Mouse (Mus musculus) CH12.LX (cell line): Measurements from ENCODE around the gene Ppfia2. TPM values are rescaled to one million over a fixed set of nuclear protein-coding genes. Genes with fewer than 3 reads are reported as not detected.

Source experiments
- DNase-seq: peaks from one replicate; pipeline ENCODE4 v3.0.0-alpha.2; 2013; ENCODE audit errors: extremely low read depth
- H3K27ac ChIP-seq: 2 replicates; pipeline ENCODE4 v1.5.1; 2012; ENCODE audit warnings: low read depth, mild to moderate bottlenecking, control low read depth, moderate library complexity; ENCODE audit not compliant: insufficient read depth
- H3K27me3 ChIP-seq: replicated peaks from 2 replicates; pipeline ENCODE3; 2012; ENCODE audit warnings: inconsistent platforms
- H3K36me3 ChIP-seq, 2 experiments: replicated peaks in 1 of 2; 2 replicates each; pipeline versions ENCODE3 to v1.6.1; 2012; ENCODE audit warnings: inconsistent platforms in 1 of 2, low read length in 1 of 2, mild to moderate bottlenecking in 1 of 2, mixed read lengths in 1 of 2, moderate library complexity in 1 of 2; ENCODE audit not compliant: control insufficient read depth in 1 of 2, insufficient read depth in 1 of 2
- H3K4me1 ChIP-seq, 2 experiments: 2 replicates each; pipeline ENCODE4 v1.6.1; 2012; ENCODE audit warnings: inconsistent platforms in 1 of 2, moderate library complexity in 1 of 2; ENCODE audit not compliant: insufficient read depth in 2 of 2, control insufficient read depth in 1 of 2
- H3K4me2 ChIP-seq: 2 replicates; pipeline ENCODE4 v1.6.1; 2012; ENCODE audit warnings: low read depth, mild to moderate bottlenecking, control low read depth; ENCODE audit not compliant: poor library complexity, insufficient read depth, severe bottlenecking
- H3K4me3 ChIP-seq, 3 experiments: fragments of 150-350 bp in 1 of 3; sonication (generic) in 1 of 3; replicated peaks in 1 of 3; 2 replicates each; pipeline versions ENCODE3 to v1.5.1; 2011 to 2012; ENCODE audit warnings: low read depth in 2 of 3, low read length in 2 of 3, mild to moderate bottlenecking in 2 of 3, moderate library complexity in 2 of 3, control low read depth in 1 of 3, improper control_type of control experiment in 1 of 3, inconsistent platforms in 1 of 3, mixed read lengths in 1 of 3; ENCODE audit not compliant: poor library complexity in 1 of 3
- H3K79me2 ChIP-seq: replicated peaks from 2 replicates; pipeline ENCODE4 v1.6.1; 2012; ENCODE audit warnings: mild to moderate bottlenecking, moderate library complexity; ENCODE audit not compliant: control insufficient read depth, poor library complexity, insufficient read depth, severe bottlenecking; ENCODE audit errors: extremely low read depth
- H3K9ac ChIP-seq: 2 replicates; pipeline ENCODE4 v1.6.1; 2012; ENCODE audit warnings: low read depth, mild to moderate bottlenecking, control low read depth, moderate library complexity; ENCODE audit not compliant: insufficient read depth
- H3K9me3 ChIP-seq: replicated peaks from 2 replicates; pipeline ENCODE3; 2012; ENCODE audit warnings: low read length, inconsistent platforms, mixed read lengths
- BHLHE40 ChIP-seq: IDR thresholded peaks from 2 replicates; pipeline ENCODE4 v1.6.1; 2011; ENCODE audit warnings: mild to moderate bottlenecking, low read depth, low read length, improper control_type of control experiment
- CHD1 ChIP-seq: IDR thresholded peaks from 2 replicates; pipeline ENCODE4 v1.6.1; 2012; ENCODE audit warnings: low read depth, low read length, improper control_type of control experiment, inconsistent platforms
- CHD2 ChIP-seq: IDR thresholded peaks from 2 replicates; pipeline ENCODE4 v1.6.1; 2011; ENCODE audit warnings: low read length, improper control_type of control experiment
- CTCF ChIP-seq, 2 experiments: IDR thresholded peaks in 1 of 2; conservative IDR thresholded peaks in 1 of 2; 2 replicates each; pipeline ENCODE4 v1.5.1; 2011 to 2012; ENCODE audit warnings: low read depth in 2 of 2, low read length in 2 of 2, improper control_type of control experiment in 1 of 2, inconsistent platforms in 1 of 2, mild to moderate bottlenecking in 1 of 2, moderate library complexity in 1 of 2
- E2F4 ChIP-seq: IDR thresholded peaks from 2 replicates; pipeline ENCODE4 v1.6.1; 2011; ENCODE audit warnings: low read depth, low read length, improper control_type of control experiment; ENCODE audit not compliant: insufficient replicate concordance
- EP300 ChIP-seq: IDR thresholded peaks from 2 replicates; pipeline ENCODE4 v1.6.1; 2011; ENCODE audit warnings: low read length, improper control_type of control experiment
- GABPA ChIP-seq: IDR thresholded peaks from 2 replicates; pipeline ENCODE4 v1.6.1; 2012; ENCODE audit warnings: low read depth, low read length, improper control_type of control experiment, inconsistent platforms; ENCODE audit not compliant: insufficient replicate concordance
- HCFC1 ChIP-seq: IDR thresholded peaks from 2 replicates; pipeline ENCODE4 v1.6.1; 2012; ENCODE audit warnings: low read depth, mild to moderate bottlenecking, inconsistent platforms, low read length, improper control_type of control experiment
- IRF4 ChIP-seq: IDR thresholded peaks from 2 replicates; pipeline ENCODE4 v1.6.1; 2014; ENCODE audit warnings: low read depth, mild to moderate bottlenecking, inconsistent platforms, low read length, improper control_type of control experiment
- KAT2A ChIP-seq: IDR thresholded peaks from 2 replicates; pipeline ENCODE4 v1.6.1; 2012; ENCODE audit warnings: low read length, improper control_type of control experiment, inconsistent platforms; ENCODE audit not compliant: insufficient replicate concordance
- MAFK ChIP-seq: IDR thresholded peaks from 2 replicates; pipeline ENCODE4 v1.6.1; 2011; ENCODE audit warnings: low read length, improper control_type of control experiment; ENCODE audit not compliant: insufficient replicate concordance
- MAX ChIP-seq: IDR thresholded peaks from 2 replicates; pipeline ENCODE4 v1.6.1; 2011; ENCODE audit warnings: low read length, improper control_type of control experiment
- MEF2A ChIP-seq: IDR thresholded peaks from 2 replicates; pipeline ENCODE4 v1.6.1; 2014; ENCODE audit warnings: low read depth, mild to moderate bottlenecking, inconsistent platforms, low read length, improper control_type of control experiment, borderline replicate concordance
- MYC ChIP-seq: IDR thresholded peaks from 2 replicates; pipeline ENCODE4 v1.6.1; 2011; ENCODE audit warnings: low read depth, mild to moderate bottlenecking, improper control_type of control experiment, low read length
- NELFE ChIP-seq: IDR thresholded peaks from 2 replicates; pipeline ENCODE4 v1.6.1; 2011; ENCODE audit warnings: low read depth, low read length, improper control_type of control experiment
- NRF1 ChIP-seq: IDR thresholded peaks from 2 replicates; pipeline ENCODE4 v1.6.1; 2014; ENCODE audit warnings: low read depth, mild to moderate bottlenecking, inconsistent platforms, low read length, improper control_type of control experiment, moderate library complexity
- PAX5 ChIP-seq: IDR thresholded peaks from 2 replicates; pipeline ENCODE4 v1.6.1; 2012; ENCODE audit warnings: low read length, inconsistent platforms, mixed read lengths
- POLR2A ChIP-seq: IDR thresholded peaks from 2 replicates; pipeline ENCODE4 v1.6.1; 2011; ENCODE audit warnings: low read depth, mild to moderate bottlenecking, improper control_type of control experiment, low read length
- POLR2AphosphoS2 ChIP-seq: IDR thresholded peaks from 2 replicates; pipeline ENCODE4 v1.6.1; 2011; ENCODE audit warnings: low read depth, low read length, improper control_type of control experiment
- RAD21 ChIP-seq: IDR thresholded peaks from 2 replicates; pipeline ENCODE4 v1.6.1; 2011; ENCODE audit warnings: low read depth, mild to moderate bottlenecking, low read length, improper control_type of control experiment, moderate library complexity
- SIN3A ChIP-seq: IDR thresholded peaks from 2 replicates; pipeline ENCODE4 v1.6.1; 2012; ENCODE audit warnings: low read length, improper control_type of control experiment, inconsistent platforms
- SMC3 ChIP-seq: IDR thresholded peaks from 2 replicates; pipeline ENCODE4 v1.6.1; 2011; ENCODE audit warnings: low read depth, low read length, improper control_type of control experiment
- TBP ChIP-seq: conservative IDR thresholded peaks from 2 replicates; pipeline ENCODE4 v1.6.1; 2011; ENCODE audit warnings: low read depth, low read length, improper control_type of control experiment
- TCF12 ChIP-seq: IDR thresholded peaks from 2 replicates; pipeline ENCODE4 v1.6.1; 2014; ENCODE audit warnings: low read depth, mild to moderate bottlenecking, inconsistent platforms, low read length, improper control_type of control experiment
- USF1 ChIP-seq: IDR thresholded peaks from 2 replicates; pipeline ENCODE4 v1.6.1; 2014; ENCODE audit warnings: low read depth, mild to moderate bottlenecking, inconsistent platforms, low read length, improper control_type of control experiment
- USF2 ChIP-seq: conservative IDR thresholded peaks from 2 replicates; pipeline ENCODE4 v1.6.1; 2011; ENCODE audit warnings: low read depth, low read length, improper control_type of control experiment
- ZKSCAN1 ChIP-seq: IDR thresholded peaks from 2 replicates; pipeline ENCODE4 v1.6.1; 2012; ENCODE audit warnings: low read depth, inconsistent platforms, low read length, improper control_type of control experiment, borderline replicate concordance
- ZMIZ1 ChIP-seq: IDR thresholded peaks from 2 replicates; pipeline ENCODE4 v1.6.1; 2012; ENCODE audit warnings: low read depth, mild to moderate bottlenecking, inconsistent platforms, low read length, improper control_type of control experiment
- ZNF384 ChIP-seq: IDR thresholded peaks from 2 replicates; pipeline ENCODE4 v1.6.1; 2012; ENCODE audit warnings: low read depth, low read length, improper control_type of control experiment, inconsistent platforms
- dilution Hi-C: fragments of 300-500 bp; cut with MboI; formaldehyde crosslinking; loops from 2 replicates; pipeline ENCODE4 v1.14.3; 2020; ENCODE audit warnings: low sequenced_read_pairs; ENCODE audit not compliant: extremely low pct_unique_long_range_greater_than_20kb, extremely low pct_ligation_motif_present
- in situ Hi-C: fragments of 300-500 bp; cut with MboI; formaldehyde crosslinking; loops from 3 replicates; pipeline ENCODE4 v1.14.3; 2019; ENCODE audit warnings: low sequenced_read_pairs, low pct_ligation_motif_present, low pct_unique_long_range_greater_than_20kb, mixed read lengths
- polyA plus RNA-seq: library from polyadenylated mRNA; unstranded; fragments of >175 nt; gene quantifications from 2 replicates; pipeline ENCODE4 v1.2.1, GENCODE M21; 2012; ENCODE audit warnings: low read depth; ENCODE audit not compliant: insufficient read length
- total RNA-seq, 2 experiments: library from RNA; depleted of rRNA; stranded (reverse); fragments of 300-350 nt in 1 of 2; fragments of >200 nt in 1 of 2; gene quantifications; 2 replicates each; pipeline ENCODE4 v1.2.3; 2012 to 2014

Gene Ppfia2
- total and polyA plus RNA-seq, 3 experiments = not detected

DNA sequence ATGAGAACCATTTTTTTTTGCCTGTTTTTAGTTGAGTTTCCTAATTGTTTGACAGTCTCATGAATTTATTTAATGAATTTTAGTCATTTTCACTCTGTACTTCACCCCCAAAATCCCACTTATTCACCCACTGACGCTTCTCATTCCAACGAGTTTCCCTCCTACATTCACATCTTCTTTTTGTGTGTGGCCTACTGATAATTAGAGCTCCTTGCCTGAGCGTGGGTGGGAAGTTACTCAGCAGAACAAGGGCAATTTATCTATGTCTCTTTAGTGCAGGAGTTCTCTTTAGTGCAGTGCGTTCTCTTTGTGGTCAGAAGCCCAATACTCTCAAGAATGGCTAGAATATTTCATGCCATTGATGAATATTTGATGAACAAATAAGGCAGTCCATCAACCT is 95.9 kb downstream of the Ppfia2 start:
- no peaks in the 10 kb centered on the region for H3K79me2 ChIP-seq
- DNase-seq = no peak
- H3K4me2 ChIP-seq = no peak overlapping the region
- H3K9me3 ChIP-seq = peaks cover 21% of the 10 kb centered on the region
- dilution Hi-C loops (no loop called here), in situ Hi-C loops (no loop called here)
- no peaks in the 10 kb centered on the region for H3K36me3 ChIP-seq
- no peaks in the 10 kb centered on the region for H3K4me1 ChIP-seq
- no peaks in the 10 kb centered on the region for H3K27me3 ChIP-seq
- H3K4me3 ChIP-seq = no peak overlapping the region
- no peak overlapping the region for H3K27ac ChIP-seq
- no peak overlapping the region for H3K9ac ChIP-seq
- TF ChIP-seq SMC3 (no peak), POLR2A (no peak), CHD1 (no peak), KAT2A (no peak), USF2 (no peak), SIN3A (no peak), ZKSCAN1 (no peak), EP300 (no peak), ZMIZ1 (no peak), CTCF (conservative IDR thresholded peaks at IDR 0.05 in 1 of 2, IDR thresholded peaks at IDR 0.05 in 1 of 2; ENCODE audit: low read depth in 2 of 2, low read length in 2 of 2) (no peak), MYC (no peak), PAX5 (no peak), MEF2A (no peak), TCF12 (no peak), E2F4 (no peak), NRF1 (no peak), HCFC1 (no peak), GABPA (no peak), MAFK (no peak)

DNA sequence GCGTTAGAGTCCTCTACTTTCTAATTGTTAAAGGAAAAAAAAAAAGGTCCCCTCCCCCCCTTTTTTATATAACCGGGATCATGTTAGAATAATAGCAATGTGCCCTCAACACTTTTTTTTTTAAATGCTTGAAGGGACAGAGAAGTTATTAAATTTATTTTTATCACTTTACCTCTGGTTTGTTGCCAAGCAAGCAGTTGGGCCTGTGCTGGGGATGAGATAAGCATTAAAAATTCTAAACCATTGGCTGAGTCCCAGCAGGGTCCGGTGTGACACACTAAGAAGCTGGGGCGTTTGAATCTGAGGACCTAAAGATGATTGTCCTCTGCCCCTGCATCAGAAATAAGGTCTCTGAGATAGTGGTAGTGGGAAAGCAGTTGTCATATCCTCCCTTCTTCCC is 114.9 kb downstream of the Ppfia2 start:
- Histone ChIP-seq H3K27me3 (no peaks in the 10 kb centered on the region), H3K4me3 (no peak overlapping the region), H3K9ac (no peak overlapping the region), H3K4me2 (no peak overlapping the region), H3K9me3 (peaks cover 28% of the 10 kb centered on the region), H3K79me2 (no peaks in the 10 kb centered on the region), H3K27ac (no peak overlapping the region), H3K36me3 (no peaks in the 10 kb centered on the region), H3K4me1 (no peaks in the 10 kb centered on the region)
- DNase-seq = no peak
- in situ Hi-C loops (loop anchor here (25.0 kb wide), 1 partner anchor 723 kb away; no protein-coding TSS in a partner anchor), dilution Hi-C loops (no loop called here)
- TF ChIP-seq IRF4 = no peak
- no peak for TF ChIP-seq NELFE
- no peak for TF ChIP-seq USF2
- no peak for TF ChIP-seq TBP
- no peak for TF ChIP-seq GABPA
- TF ChIP-seq USF1 = no peak
- no peak for TF ChIP-seq RAD21
- TF ChIP-seq POLR2AphosphoS2 = no peak
- TF ChIP-seq ZKSCAN1 = no peak
- TF ChIP-seq CHD2 = no peak
- no peak for TF ChIP-seq POLR2A
- no peak for TF ChIP-seq EP300
- TF ChIP-seq MAX = no peak
- no peak for TF ChIP-seq ZNF384
- TF ChIP-seq BHLHE40 = no peak
- no peak for TF ChIP-seq CHD1
- TF ChIP-seq NRF1 = no peak
